Mouse (Mus musculus) brown adipose tissue, adult 24 weeks (tissue): ENCODE measurements around the gene Slco6c1. TPM values are rescaled to one million over a fixed set of nuclear protein-coding genes. Genes with fewer than 3 reads are reported as not detected.

ENCODE experiments used
- H3K27ac ChIP-seq: fragments of 200-500 bp; replicated peaks from 2 replicates; pipeline ENCODE4 v1.5.1; 2012; ENCODE audit warnings: low read depth, mild to moderate bottlenecking, low read length
- H3K4me1 ChIP-seq: fragments of 200-500 bp; 2 replicates; pipeline ENCODE4 v1.6.1; 2012; ENCODE audit warnings: low read length, mixed read lengths; ENCODE audit not compliant: control insufficient read depth, insufficient read depth, insufficient read length
- H3K4me3 ChIP-seq: fragments of 200-500 bp; 2 replicates; pipeline ENCODE4 v1.5.1; 2012; ENCODE audit warnings: low read depth, mild to moderate bottlenecking, low read length, moderate library complexity; ENCODE audit not compliant: insufficient read depth
- polyA plus RNA-seq: library from polyadenylated mRNA; stranded (reverse); fragments of >200 nt; gene quantifications from 2 replicates; pipeline ENCODE4 v1.2.4, GENCODE M21; 2012; ENCODE audit not compliant: missing spikeins, insufficient read depth, insufficient read length

Gene Slco6c1
- polyA plus RNA-seq, result not detected in 2 replicates

DNA sequence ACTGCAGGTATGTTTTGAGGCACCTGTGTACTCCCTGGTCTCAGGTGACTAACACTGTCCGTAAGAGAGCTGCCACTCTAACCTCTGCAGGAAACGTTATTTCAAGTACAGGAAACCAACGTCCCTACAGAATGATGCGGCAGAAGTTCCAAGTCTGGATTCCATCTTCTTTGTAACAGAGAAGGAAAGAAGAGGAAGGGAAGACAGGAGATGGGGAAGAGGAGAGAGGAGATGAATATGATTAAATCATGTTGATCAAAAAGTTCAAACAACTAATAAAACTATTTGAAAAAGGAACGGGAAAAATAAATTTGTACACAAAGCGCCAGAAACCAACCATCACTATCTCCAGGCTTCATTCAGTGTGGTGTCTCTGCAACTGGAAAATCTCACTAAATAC, at the start of gene Slco6c1:
Slco6c1 (minus strand) TSS at position 101 of the 400 bp plus-strand sequence.
- Histone ChIP-seq H3K4me1 (no peaks in the 10 kb centered on the region), H3K4me3 (no peak within 1 kb of the TSS), H3K27ac (no peak within 1 kb of the TSS)

DNA sequence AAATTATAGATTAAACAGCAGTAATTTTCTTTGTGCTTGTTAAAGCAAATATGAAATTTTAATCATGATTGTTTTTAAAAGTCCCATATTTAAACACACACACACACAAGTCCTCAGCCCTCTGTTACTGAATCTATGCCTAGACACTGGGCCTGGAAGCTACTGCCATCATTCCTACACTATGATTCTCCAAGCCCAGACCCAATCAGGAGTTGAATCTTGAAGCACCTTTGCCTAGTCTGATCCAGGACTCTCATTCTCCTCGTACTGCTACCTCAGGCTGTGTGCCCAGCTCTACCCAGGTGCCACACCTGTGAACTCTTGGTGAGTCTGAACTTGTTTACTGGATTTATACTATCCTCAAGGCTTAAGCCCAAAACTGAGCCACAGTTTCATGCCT, 89.1 kb downstream of the Slco6c1 start:
- Histone ChIP-seq H3K4me1 (no peaks in the 10 kb centered on the region), H3K27ac (no peak overlapping the region), H3K4me3 (no peak overlapping the region)

DNA sequence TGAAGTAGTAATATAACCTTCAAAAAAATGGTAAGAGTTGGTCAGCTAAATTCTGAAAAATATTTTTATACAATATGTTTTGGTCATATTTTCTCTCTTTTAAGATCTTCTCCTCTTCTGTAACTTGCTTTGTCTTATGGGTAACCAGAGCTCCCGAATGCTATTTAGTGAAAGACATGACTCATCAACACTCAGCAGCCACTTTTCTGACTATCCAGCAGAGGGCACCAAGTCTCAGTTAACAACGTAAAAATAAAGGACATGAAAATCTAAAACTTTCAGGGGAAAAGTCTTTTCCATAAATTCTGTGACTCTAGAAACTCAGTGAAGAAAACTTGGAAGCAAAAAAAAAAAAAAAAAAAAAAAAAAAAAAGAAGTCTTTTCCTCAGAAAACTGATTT, 89.6 kb downstream of the Slco6c1 start:
- Histone ChIP-seq H3K4me3 (no peak overlapping the region), H3K4me1 (no peaks in the 10 kb centered on the region), H3K27ac (no peak overlapping the region)

DNA sequence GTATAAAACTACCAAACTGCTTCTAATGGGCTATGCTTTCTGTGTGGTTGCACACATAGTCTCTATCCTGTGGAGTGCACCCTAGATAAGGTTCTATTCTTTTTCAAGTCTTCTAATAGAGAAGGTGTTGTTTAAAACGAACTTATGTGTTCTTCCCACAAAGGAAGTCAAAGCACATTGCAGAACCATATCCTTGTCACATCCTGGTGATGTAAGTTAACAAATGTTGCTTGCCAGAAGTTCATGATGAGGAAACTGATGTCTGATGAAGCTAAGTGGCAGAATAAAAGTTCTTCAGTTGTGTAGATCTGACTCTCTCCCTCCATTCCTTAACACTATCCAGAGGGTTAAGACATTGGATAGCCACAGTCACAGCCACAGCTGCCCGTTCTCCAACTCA, 90.1 kb downstream of the Slco6c1 start:
- Histone ChIP-seq H3K27ac (no peak overlapping the region), H3K4me1 (no peaks in the 10 kb centered on the region), H3K4me3 (no peak overlapping the region)

DNA sequence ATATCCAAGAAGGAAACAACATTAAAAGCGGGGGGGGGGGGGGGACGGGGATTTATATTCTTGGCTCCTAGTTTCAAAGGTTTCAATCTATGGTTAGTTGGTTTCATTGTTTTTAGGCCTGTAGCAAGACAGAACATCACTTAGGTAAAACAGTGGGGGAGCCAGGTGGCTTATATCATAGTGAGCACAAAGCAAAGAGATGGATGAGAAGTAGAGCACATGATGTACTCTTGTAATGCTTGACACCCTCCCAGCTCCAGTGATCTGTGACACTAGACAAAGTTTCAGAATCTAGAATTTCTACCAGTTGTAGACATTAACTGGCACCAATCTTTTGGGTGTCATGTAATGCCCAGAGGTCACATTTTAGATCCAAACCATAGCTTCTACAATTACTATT, 106.7 kb downstream of the Slco6c1 start:
- Histone ChIP-seq H3K27ac (no peak overlapping the region), H3K4me3 (no peak overlapping the region), H3K4me1 (no peaks in the 10 kb centered on the region)

DNA sequence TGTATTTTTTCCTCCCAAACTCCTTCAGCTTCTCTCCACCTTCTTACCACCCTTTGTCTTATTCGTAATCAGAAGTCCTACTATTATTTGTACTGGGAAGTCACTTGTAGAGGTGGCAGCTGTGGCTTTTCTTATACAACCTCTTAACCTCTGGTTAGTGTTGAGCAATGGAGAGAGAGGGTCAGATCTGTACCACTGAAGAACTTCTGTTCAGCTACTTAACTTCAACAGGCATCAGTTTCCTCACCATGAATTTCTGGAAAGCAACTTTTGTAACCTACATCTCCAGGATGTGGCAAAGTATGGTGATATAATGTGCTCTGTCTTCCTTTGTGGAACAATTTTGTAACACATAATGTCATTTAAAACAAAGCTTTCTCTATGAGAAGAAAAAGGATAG, 108.7 kb downstream of the Slco6c1 start:
- no peak overlapping the region for H3K27ac ChIP-seq
- H3K4me1 ChIP-seq, result no peaks in the 10 kb centered on the region
- no peak overlapping the region for H3K4me3 ChIP-seq

DNA sequence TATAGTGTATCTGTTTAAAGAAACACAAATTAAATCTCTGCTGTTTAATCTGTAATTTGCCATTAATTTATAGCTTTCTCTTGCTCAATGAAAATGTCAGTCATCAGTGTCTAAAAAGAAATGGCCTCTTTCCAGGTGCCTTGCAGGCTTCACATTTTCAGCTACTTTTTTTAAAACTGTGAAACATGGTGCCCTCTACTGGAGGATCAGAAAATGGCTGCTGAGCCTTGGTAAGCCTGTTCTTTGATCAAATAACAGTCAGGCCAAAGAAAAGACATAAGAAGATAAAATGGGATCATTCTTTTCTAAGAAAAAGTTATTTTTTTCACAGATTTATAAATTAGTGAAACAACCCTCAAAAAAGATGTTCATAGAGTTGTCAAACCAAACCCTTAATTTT, 109.1 kb downstream of the Slco6c1 start:
- Histone ChIP-seq H3K4me1 (no peaks in the 10 kb centered on the region), H3K27ac (no peak overlapping the region), H3K4me3 (no peak overlapping the region)
